Mouse (Mus musculus): ENCODE data around the gene Snx27. TPM values are rescaled to one million over a fixed set of nuclear protein-coding genes. Genes with fewer than 3 reads are reported as not detected.

Snx27 gene
- polyA plus RNA-seq, 1 experiment: 0.17 TPM

DNA sequence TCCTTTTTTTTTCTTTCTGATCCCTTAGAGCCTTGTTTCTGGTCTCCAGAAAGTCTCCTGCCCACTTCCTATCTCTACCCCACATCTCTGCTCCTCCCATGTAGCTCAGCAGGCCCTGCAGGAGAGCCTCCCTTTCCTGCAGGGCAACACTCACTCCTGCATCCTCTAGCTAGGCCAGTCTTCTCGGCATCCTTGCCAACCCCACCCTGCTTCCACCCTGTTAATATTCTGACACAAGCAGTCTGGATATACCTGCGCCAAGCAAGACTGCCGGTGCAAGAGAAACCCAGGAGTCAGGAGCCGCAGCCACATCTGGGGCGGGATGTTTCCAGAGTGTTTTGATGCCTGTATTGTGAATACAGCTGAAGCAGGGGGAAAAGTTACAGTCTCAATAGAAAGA lies 29.3 kb upstream of the Snx27 start:
- H3K27me3 ChIP-seq (ENCODE audit: control insufficient read depth): no peaks in the 10 kb centered on the region
- no peaks in the 10 kb centered on the region; the same call in 1 of the 2 replicates for H3K9me3 ChIP-seq (ENCODE audit: control insufficient read depth, low read length)
- no peak for TF ChIP-seq GATA1 (IDR thresholded peaks at IDR 0.05; ENCODE audit: low read length)
- no peak for TF ChIP-seq TAL1 (IDR thresholded peaks at IDR 0.05; ENCODE audit: low read length)
- H3K4me1 ChIP-seq (ENCODE audit: control insufficient read depth): peaks cover 12% of the 10 kb centered on the region
- peaks cover 22% of the 10 kb centered on the region for H3K36me3 ChIP-seq (ENCODE audit: control insufficient read depth)
- H3K4me3 ChIP-seq (replicated peaks): no peak overlapping the region

DNA sequence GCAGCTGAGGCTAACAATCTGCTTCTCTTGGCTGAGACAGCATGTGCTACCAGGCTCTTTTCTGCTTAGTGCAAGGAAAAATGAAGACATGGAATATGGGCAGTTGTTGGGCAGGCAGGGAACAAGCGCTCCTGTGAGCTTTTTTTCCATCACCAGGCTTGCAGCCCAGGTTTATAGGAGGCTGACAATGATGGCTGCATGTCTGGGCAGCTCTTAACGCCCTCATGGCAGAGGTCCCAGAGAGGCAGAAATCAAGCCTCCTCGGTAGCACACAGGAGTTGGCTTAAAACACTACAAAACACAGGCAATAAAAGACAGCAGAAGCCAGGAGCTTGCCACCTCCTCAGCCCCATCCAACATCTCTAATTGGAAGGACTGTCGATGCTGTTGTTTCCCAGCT lies 28.8 kb upstream of the Snx27 start:
- peaks cover 20% of the 10 kb centered on the region for H3K36me3 ChIP-seq (ENCODE audit: control insufficient read depth)
- TF ChIP-seq GATA1 (IDR thresholded peaks at IDR 0.05; ENCODE audit: low read length) (no peak), TAL1 (IDR thresholded peaks at IDR 0.05; ENCODE audit: low read length) (no peak)

GRCm38 (mm10) chr3:94610581-94610980 lies 28.1 kb upstream of the Snx27 start:
- no peak overlapping the region for H3K4me3 ChIP-seq (replicated peaks)
- peaks cover 14% of the 10 kb centered on the region for H3K36me3 ChIP-seq (ENCODE audit: control insufficient read depth)
- peaks cover 8% of the 10 kb centered on the region for H3K4me1 ChIP-seq (ENCODE audit: control insufficient read depth)
- TF ChIP-seq TAL1 (IDR thresholded peaks at IDR 0.05; ENCODE audit: low read length) (no peak), GATA1 (IDR thresholded peaks at IDR 0.05; ENCODE audit: low read length) (no peak)
- H3K27me3 ChIP-seq (ENCODE audit: control insufficient read depth): no peaks in the 10 kb centered on the region
- no peaks in the 10 kb centered on the region; the same call in 1 of the 2 replicates for H3K9me3 ChIP-seq (ENCODE audit: control insufficient read depth, low read length)

More for the DNA sequence above, 28.8 kb upstream of the Snx27 start:
- Histone ChIP-seq H3K9me3 (ENCODE audit: control insufficient read depth, low read length) (no peaks in the 10 kb centered on the region; the same call in 1 of the 2 replicates), H3K27me3 (ENCODE audit: control insufficient read depth) (no peaks in the 10 kb centered on the region), H3K4me1 (ENCODE audit: control insufficient read depth) (peaks cover 8% of the 10 kb centered on the region), H3K4me3 (replicated peaks) (no peak overlapping the region)

- TF ChIP-seq TAL1 (IDR thresholded peaks at IDR 0.05; ENCODE audit: low read length) (no peak), GATA1 (IDR thresholded peaks at IDR 0.05; ENCODE audit: low read length) (no peak)
- Histone ChIP-seq H3K4me3 (replicated peaks) (no peak overlapping the region), H3K9me3 (ENCODE audit: control insufficient read depth, low read length) (no peaks in the 10 kb centered on the region; the same call in 1 of the 2 replicates), H3K4me1 (ENCODE audit: control insufficient read depth) (peaks cover 8% of the 10 kb centered on the region), H3K27me3 (ENCODE audit: control insufficient read depth) (no peaks in the 10 kb centered on the region), H3K36me3 (ENCODE audit: control insufficient read depth) (peaks cover 9% of the 10 kb centered on the region)
These were observed 27.1 kb upstream of the Snx27 start for GRCm38 (mm10) chr3:94609621-94610020.

DNA sequence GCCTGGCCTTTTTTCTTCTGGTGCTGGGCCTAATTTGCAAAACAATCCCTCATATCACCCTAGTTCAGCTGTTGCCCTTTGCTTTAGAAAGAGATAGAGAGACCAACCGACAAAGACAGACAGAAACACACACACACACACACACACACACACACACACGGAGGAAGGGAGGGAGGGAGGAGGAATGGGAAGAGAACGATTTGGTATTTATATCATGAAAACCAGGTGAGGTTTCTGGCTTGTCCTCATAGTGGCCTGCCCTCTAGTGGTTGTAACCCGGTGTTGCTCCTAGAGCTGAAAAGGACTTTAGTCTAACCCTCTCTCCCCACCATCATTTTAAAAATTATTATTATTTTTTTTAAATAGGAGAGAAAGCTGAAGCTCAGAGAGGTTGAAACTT lies 19.4 kb upstream of the Snx27 start:
- no peaks in the 10 kb centered on the region for H3K4me1 ChIP-seq (ENCODE audit: control insufficient read depth)
- no peaks in the 10 kb centered on the region for H3K27me3 ChIP-seq (ENCODE audit: control insufficient read depth)
- H3K9me3 ChIP-seq (ENCODE audit: control insufficient read depth, low read length): no peaks in the 10 kb centered on the region; the same call in 1 of the 2 replicates
- no peak for TF ChIP-seq TAL1 (IDR thresholded peaks at IDR 0.05; ENCODE audit: low read length)
- TF ChIP-seq GATA1 (IDR thresholded peaks at IDR 0.05; ENCODE audit: low read length): no peak
- H3K4me3 ChIP-seq (replicated peaks): no peak overlapping the region
- no peaks in the 10 kb centered on the region for H3K36me3 ChIP-seq (ENCODE audit: control insufficient read depth)

DNA sequence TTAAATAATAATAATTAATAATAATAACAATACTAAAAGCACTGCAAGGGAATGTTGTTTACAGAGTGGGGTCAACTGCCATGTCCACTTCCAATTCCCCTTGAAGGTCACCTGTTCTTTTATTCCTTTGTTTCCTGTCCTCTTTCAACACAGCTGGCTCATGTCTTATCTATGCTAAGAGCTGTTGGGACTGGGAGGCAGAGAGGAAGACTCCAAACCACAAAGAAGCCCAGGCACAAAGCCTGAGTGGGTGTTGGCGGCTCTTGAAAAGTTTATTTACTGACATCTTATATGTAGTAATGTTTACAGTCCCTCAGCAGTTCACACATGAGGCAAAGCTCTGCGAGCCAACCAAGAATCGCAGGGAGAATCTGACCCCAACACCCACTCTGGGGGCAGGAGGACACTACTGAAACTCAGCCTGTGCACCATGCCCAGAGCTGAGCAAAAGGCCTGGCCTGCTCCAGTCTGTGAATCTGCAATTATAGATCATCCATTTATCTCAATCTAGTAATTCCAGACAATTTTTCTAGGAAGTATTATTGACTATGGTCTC lies 14.8 kb upstream of the Snx27 start:
- Histone ChIP-seq H3K4me3 (replicated peaks) (no peak overlapping the region), H3K27me3 (ENCODE audit: control insufficient read depth) (no peaks in the 10 kb centered on the region)
- TF ChIP-seq TAL1 (IDR thresholded peaks at IDR 0.05; ENCODE audit: low read length) (no peak), GATA1 (IDR thresholded peaks at IDR 0.05; ENCODE audit: low read length) (no peak)

DNA sequence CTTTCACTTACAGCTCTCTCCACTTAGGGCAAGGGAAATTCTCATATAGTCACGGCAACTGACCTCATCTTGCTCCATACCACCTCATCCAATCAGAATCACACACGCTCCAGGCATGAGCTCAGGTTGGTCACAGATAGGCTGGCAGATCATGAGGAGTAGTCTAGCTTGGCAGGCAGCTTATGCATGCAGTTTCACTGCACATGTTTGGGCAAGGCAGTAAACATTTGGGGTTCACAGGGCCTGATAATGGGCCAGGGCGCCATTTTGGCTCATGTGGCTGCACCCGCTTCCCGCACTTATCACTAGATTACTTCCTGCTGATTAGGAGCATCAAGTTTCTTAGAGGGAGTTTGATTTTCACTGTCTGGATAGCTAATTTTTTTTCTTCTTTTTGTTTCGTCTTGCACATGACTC lies 13.4 kb upstream of the Snx27 start:
- no peaks in the 10 kb centered on the region for H3K36me3 ChIP-seq (ENCODE audit: control insufficient read depth)
- H3K9me3 ChIP-seq (ENCODE audit: control insufficient read depth, low read length): peaks cover 7% of the 10 kb centered on the region
- H3K27me3 ChIP-seq (ENCODE audit: control insufficient read depth): no peaks in the 10 kb centered on the region
- no peaks in the 10 kb centered on the region; the same call in 1 of the 2 replicates for H3K4me1 ChIP-seq (ENCODE audit: control insufficient read depth)
- no peak for TF ChIP-seq GATA1 (IDR thresholded peaks at IDR 0.05; ENCODE audit: low read length)
- no peak overlapping the region for H3K4me3 ChIP-seq (replicated peaks)

More for the DNA sequence above, 14.8 kb upstream of the Snx27 start:
- no peaks in the 10 kb centered on the region; the same call in 1 of the 2 replicates for H3K4me1 ChIP-seq (ENCODE audit: control insufficient read depth)
- H3K36me3 ChIP-seq (ENCODE audit: control insufficient read depth): no peaks in the 10 kb centered on the region
- peaks cover 7% of the 10 kb centered on the region for H3K9me3 ChIP-seq (ENCODE audit: control insufficient read depth, low read length)

GRCm38 (mm10) chr3:94591066-94591465 lies 8.6 kb upstream of the Snx27 start:
- H3K36me3 ChIP-seq (ENCODE audit: control insufficient read depth): no peaks in the 10 kb centered on the region
- no peaks in the 10 kb centered on the region; the same call in 1 of the 2 replicates for H3K4me1 ChIP-seq (ENCODE audit: control insufficient read depth)
- H3K27me3 ChIP-seq (ENCODE audit: control insufficient read depth): 0 out of 2 replicates have a peak, but pooled peaks cover 3% of the 10 kb centered on the region
- H3K9me3 ChIP-seq (ENCODE audit: control insufficient read depth, low read length): peaks cover 7% of the 10 kb centered on the region
- no peak for TF ChIP-seq GATA1 (IDR thresholded peaks at IDR 0.05; ENCODE audit: low read length)
- TF ChIP-seq TAL1 (IDR thresholded peaks at IDR 0.05; ENCODE audit: low read length): no peak
- H3K4me3 ChIP-seq (replicated peaks): no peak overlapping the region

DNA sequence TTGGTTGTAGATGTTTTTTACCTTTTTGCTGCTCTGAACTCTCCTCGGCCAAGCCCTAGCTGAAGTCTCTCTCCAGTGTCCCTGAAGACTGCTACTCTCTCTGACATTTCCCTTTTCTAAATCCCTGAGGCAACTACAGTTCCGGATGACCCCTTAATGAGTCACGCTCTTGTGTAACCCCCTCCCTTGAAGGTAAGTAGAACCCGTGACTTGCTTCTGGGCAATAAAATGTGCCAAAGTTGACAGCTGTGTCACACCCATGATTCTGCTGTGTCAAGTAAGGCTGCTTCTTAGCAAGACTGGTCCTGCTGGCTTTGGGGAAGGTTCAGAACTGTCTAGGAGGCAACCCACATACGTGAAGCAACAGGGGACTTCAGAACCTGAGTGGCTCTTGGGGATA lies 5.4 kb upstream of the Snx27 start:
- Histone ChIP-seq H3K4me3 (replicated peaks) (no peak overlapping the region), H3K27me3 (ENCODE audit: control insufficient read depth) (0 out of 2 replicates have a peak, but pooled peaks cover 3% of the 10 kb centered on the region), H3K36me3 (ENCODE audit: control insufficient read depth) (no peaks in the 10 kb centered on the region), H3K4me1 (ENCODE audit: control insufficient read depth) (peaks cover 2% of the 10 kb centered on the region), H3K9me3 (ENCODE audit: control insufficient read depth, low read length) (no peaks in the 10 kb centered on the region)
- TF ChIP-seq GATA1 (IDR thresholded peaks at IDR 0.05; ENCODE audit: low read length) (no peak), TAL1 (IDR thresholded peaks at IDR 0.05; ENCODE audit: low read length) (no peak)
